Mouse (Mus musculus) adrenal gland, adult 2 months (tissue): ENCODE results near the gene Cpm. TPM values are rescaled to one million over a fixed set of nuclear protein-coding genes. Genes with fewer than 3 reads are reported as not detected.

Source experiments
- DNase-seq: peaks from one replicate; pipeline ENCODE4 v3.0.0; 2021
- polyA plus RNA-seq: library from polyadenylated mRNA; depleted of rRNA; stranded (reverse); fragments of >200 nt; gene quantifications from 2 replicates; pipeline ENCODE4 v1.2.3, GENCODE M21; 2012
- total RNA-seq, 2 experiments: library from RNA; stranded (reverse); gene quantifications; 2 replicates each; pipeline ENCODE4 v1.2.3; 2021

The Cpm gene
- total and polyA plus RNA-seq, 3 experiments = 19.2 to 29.3 (median 21.4) TPM

DNA sequence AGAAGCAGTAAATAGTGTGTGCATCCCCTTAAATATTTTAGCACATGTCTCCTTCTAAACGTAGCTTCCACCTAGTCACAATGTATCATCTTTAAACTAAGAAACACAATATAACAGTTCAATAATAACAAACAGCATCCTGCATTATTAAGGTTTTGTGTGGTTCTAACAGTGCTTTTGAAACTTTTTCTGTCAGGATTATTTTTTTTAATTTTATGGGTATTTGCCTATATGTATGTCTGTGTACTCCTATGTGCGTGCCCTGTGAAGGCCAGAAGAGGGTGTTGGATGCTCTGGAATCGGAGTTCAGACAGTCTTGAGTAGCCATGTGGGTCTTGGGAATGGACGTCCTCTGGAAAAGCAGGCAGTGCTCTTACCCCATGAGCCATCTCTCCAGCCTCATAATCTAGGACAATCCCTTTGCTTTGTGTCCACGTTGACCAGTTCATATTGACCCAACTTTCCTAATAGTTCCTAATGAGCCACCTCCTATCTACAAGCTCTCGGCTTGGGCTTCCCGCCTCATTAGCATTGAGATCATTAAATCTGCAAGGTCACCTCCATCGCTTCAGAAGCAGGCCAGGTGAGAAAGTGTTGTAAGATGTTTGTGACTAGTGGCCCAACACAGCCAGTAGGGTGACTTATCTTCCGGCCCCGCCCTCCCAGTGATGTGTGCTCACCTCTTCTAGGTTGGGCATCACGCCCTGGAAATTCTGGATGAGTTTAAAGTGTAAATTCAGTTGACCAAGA is 20.2 kb downstream of the Cpm start:
- DNase-seq = no peak

DNA sequence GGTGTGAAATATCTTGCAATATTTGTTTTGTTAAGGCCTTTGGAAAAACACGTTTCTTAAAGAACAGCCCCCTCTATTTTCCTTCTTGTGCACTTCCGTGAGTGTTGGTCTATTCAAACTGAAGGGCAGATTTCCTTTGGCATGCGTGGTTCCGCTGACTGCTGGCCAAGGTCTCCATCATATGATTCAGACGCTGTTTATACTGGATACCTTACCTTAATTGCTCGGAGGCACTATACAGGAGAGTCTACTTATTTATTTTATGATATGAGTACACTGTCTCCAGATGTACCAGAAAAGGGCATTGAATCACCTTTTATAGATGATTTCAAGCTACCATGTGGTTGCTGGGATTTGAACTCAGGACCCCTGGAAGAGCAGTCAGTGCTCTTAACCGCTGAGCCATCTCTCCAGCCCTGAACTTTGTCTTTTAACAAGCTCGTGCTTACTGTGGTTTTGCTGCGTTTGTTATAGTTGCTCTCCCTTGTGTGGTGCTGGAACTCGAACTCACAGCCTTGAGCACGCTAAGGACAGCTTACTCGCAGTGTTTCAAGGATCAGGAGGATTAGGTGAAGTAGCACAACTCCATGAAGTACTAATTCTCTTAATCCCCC is 20.8 kb downstream of the Cpm start:
- no peak for DNase-seq

- DNase-seq = no peak
Observed at GRCm38 (mm10) chr10:117650725-117651124, 21.4 kb downstream of the Cpm start.

- no peak for DNase-seq
Observed at GRCm38 (mm10) chr10:117651587-117652377, 22.5 kb downstream of the Cpm start.

- DNase-seq = no peak
Observed at GRCm38 (mm10) chr10:117652378-117652774, 23.1 kb downstream of the Cpm start.

DNA sequence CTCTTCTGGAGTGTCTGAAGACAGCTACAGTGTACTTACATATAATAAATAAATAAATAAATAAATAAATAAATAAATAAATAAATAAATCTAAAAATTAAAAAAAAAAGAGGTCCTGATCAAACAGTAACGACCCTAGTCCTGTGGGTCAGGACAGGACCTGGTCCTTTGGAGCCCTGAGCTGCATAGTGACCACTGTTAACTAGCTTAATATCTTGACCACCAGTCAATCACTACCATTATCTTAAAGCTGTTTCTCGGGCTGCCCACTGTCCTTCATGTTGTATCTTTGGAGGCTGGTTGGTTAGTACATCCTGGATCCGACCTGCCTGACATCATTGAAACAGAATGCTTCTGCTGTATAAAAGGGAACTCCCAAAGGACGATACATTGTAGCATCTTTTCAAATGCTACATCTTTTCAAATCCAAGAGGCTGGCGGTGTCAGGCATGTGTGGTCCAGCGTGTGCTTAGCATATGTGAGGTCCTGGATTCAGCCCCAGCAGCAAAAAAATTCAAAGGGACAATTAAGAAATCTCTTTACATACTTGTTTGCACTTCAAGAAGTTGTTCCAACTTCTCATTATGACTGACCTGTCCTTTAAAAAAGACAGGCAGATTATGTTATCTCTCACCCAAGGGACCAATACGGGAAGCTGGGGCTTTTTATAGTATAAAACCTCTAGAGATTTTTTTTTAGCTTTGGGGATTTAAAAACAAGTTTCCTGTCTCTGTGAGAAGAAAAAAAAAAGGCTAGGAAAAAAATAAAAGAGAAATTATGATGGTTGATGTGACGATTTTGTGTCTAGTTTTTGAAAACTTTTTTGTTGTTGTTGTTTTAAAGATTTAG is 23.9 kb downstream of the Cpm start:
- DNase-seq = no peak

GRCm38 (mm10) chr10:117653779-117654173 is 24.5 kb downstream of the Cpm start:
- DNase-seq = no peak

DNA sequence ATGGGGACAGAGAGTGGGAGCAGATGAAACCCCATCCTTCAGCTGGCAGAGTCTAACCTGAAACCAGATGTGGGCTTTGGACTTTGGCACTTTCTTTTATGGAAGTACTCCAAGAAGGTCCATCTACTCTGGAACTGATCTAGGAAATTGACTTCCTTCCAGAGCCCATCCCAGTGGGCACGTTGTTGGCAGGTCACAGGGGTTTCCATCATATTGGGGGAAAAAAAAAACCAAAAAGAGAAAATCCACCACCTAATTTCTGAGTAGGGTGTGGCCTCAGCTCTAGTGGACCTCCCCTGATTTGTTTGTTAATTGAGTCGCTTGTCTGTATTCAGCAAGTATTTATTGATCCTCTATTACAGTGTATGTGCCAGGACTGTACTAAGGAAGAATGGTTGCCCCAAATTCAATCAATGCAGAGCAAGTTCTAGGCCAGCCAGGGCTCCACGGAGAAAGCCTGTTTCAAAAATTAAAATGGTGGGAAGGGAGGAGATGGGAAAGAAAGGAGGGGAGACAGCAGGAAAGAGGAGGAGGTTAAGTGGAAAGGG is 25.4 kb downstream of the Cpm start:
- DNase-seq = no peak

GRCm38 (mm10) chr10:117655460-117655859 is 26.2 kb downstream of the Cpm start:
- no peak for DNase-seq

- no peak for DNase-seq
Observed at GRCm38 (mm10) chr10:117655908-117656661, 26.8 kb downstream of the Cpm start.

DNA sequence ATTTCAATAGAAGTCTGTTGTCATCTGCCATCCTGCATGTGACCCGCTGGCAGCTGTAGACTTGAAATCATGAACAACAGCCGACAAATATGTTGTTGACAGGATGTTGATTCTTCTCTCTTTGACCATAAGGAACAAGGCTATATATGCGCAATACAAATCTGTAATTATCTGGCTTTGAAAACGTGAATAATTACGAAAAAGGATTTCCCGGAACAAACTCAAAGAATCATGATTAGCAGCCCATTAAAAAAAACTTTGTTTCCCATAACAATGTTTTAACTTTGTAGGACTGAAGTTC is 27.3 kb downstream of the Cpm start:
- no peak for DNase-seq

DNA sequence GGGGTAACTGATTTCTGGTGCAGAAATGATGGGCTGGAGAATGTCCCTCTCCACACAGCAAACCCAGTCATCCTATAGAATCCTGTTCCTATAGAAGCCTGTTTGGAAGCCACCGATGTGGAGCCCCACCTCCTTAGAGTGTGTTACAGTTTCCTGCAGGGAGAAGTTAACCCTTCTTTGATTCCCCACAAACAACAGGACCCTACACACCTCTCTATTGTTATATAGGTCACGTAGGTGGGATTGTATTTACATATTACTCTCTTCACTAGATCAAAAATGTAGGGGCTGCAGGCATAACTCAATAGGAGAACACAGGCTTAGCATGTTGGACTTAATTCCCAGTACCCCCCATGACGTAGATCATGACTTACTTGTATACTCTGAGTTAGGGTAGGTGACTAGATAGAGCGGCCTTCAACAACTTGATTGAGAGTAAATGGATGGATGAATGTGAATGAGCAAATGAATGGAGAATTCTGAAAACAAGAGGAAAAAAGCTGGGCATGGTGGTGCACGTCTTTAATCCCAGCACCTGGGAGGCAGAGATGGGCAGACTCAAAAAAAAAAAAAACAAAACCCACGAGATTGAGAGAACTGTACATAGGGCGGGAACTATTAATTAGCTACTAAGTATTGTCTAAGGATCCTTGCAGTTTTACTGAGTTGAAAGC is 27.8 kb downstream of the Cpm start:
- no peak for DNase-seq

- no peak for DNase-seq
Observed at GRCm38 (mm10) chr10:117657659-117658306, 28.5 kb downstream of the Cpm start.

- DNase-seq = no peak
Observed at GRCm38 (mm10) chr10:117658522-117659429, 29.5 kb downstream of the Cpm start.

GRCm38 (mm10) chr10:117659430-117659813 is 30.1 kb downstream of the Cpm start:
- DNase-seq = no peak

- no peak for DNase-seq
Observed at GRCm38 (mm10) chr10:117659819-117660218, 30.5 kb downstream of the Cpm start.

DNA sequence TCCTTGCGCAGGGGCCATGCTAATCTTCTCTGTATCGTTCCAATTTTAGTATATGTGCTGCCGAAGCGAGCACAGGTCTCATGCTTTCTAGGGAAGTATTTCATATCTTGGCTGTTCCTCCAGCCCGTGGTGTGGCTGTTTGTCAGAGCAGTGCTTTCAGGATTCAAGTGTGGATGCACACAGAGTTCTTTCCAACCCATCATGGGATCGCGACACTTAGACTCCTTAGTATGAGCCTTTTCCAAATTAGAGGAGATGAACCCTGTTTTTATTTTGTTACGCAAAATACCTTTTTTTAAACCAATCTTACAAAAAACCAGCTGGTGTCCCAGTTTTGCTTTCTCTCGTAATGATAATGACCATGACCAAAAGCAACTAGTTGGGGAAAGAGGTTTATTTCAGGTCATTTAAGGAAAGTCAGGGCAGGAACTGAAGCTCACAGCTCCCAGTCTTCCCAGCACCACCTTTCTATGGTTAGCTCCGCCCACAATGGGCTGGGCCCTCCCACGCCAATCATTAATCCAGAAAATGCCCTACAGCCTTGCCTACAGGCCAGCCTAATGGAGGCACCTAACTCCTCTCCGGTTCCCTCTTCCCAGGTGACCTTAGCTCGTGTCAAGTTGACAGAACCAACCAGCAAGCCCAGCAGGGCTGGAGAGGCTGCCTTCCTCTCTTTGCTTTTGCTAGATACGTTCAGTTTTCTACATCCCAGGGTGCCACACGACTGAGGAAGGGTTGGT is 33.2 kb downstream of the Cpm start:
- no peak for DNase-seq
